Mouse (Mus musculus) right cerebral cortex, adult 2 months (tissue): ENCODE data around the gene Ttc39d.

ENCODE experiments used
- DNase-seq, 2 experiments: peaks; one replicate each; pipeline ENCODE4 v3.0.0; 2021 to 2022; ENCODE audit warnings: low spot score in 2 of 2

The Ttc39d gene

DNA sequence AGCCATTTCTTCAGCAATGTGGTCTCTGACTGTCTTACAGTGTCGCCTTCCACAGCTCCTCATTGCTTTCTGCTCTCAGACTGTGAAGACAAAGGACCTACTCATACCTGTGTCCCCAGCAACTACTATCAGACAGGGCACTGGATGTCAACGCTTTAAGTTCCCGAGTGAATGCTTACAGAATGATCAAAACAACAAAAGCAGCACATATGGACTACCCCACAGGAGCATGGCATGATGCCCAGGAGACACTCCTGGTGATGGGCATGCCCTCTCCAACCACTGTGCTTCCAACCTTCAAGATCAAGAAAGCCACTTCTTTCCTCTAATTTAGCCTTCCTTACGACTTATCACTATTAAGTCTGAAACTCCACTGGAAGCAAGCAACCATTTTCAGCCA lies 59.8 kb downstream of the Ttc39d start:
- no peak for DNase-seq
